Mouse (Mus musculus) heart, postnatal 0 days (tissue): ENCODE data around the gene Abhd12.

Source experiments
- CTCF ChIP-seq: IDR thresholded peaks from 2 replicates; pipeline ENCODE4 v1.5.1; 2016; ENCODE audit warnings: antibody characterized with exemption, control low read depth, low read depth
- EP300 ChIP-seq: IDR thresholded peaks from 2 replicates; pipeline ENCODE4 v1.6.1; 2016; ENCODE audit warnings: antibody characterized with exemption, low read depth

DNA sequence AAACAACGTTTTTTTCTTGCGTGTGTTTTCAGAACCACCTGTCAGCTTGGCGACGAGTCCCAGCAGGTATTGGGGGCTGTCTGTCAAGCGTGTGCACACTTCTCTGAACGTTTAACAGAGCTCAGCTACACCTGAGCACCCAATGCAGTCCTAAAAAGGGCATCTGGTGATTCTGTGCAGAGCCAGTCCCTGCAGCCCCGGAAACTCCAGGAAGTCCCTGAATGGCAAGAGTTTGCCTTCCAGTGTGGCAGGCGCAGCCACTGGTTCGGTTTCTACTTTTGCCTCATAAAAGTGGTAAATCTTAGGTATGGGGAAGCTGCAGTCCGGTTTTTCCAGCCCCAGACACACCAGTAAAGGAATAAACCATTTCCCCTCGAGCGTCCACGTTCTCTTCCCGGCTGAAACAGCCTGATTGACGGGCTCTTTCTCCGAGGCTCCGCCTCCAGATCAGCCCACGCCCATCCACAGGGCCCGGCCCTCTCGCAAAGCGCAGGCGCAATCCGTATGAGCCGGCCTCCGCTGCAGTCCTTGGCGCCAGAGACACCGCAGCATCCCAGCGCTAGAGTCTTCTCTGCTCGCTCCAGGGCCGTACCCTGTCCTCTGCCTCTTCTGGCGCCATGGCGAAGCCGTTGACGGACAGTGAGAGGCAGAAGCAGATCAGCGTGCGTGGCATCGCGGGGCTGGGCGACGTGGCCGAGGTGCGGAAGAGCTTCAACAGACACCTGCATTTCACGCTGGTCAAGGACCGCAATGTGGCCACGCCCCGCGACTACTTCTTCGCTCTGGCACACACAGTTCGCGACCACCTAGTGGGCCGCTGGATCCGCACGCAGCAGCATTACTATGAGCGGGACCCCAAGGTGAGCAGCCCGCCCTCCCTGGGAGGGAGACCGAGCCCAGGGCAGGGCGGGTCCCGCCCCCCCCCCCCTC lies 118.0 kb downstream of the Abhd12 start, which contains the start of gene Pygb:
- no peak for TF ChIP-seq EP300
- no peak for TF ChIP-seq CTCF
